Mouse (Mus musculus) kidney, embryonic 16.5 days (tissue): ENCODE data around the gene Cd200r3. TPM values are rescaled to one million over a fixed set of nuclear protein-coding genes. Genes with fewer than 3 reads are reported as not detected.

Experiments used
- ATAC-seq: fragments of 200-750 bp; cut with Nextera tagmentation; 2 replicates; pipeline ENCODE4 v1.8.0; 2017; ENCODE audit warnings: moderate TSS enrichment; ENCODE audit not compliant: low FRiP score, low TSS enrichment
- H3K27ac ChIP-seq: fragments of 300-500 bp; sonication (generic); 2 replicates; pipeline ENCODE4 v1.5.1; 2014; ENCODE audit warnings: low read length
- H3K27me3 ChIP-seq: fragments of 300-500 bp; sonication (generic); 2 replicates; pipeline ENCODE4 v1.6.1; 2014; ENCODE audit warnings: low read length, control low read depth, mixed read lengths; ENCODE audit not compliant: insufficient read depth
- H3K36me3 ChIP-seq: fragments of 300-500 bp; sonication (generic); 2 replicates; pipeline ENCODE4 v1.6.1; 2014; ENCODE audit warnings: low read length, control low read depth, mixed read lengths; ENCODE audit not compliant: insufficient read depth
- H3K4me1 ChIP-seq: fragments of 300-500 bp; sonication (generic); 2 replicates; pipeline ENCODE4 v1.6.1; 2014; ENCODE audit warnings: low read length, control low read depth, mixed read lengths; ENCODE audit not compliant: insufficient read depth
- H3K4me2 ChIP-seq: fragments of 300-500 bp; sonication (generic); replicated peaks from 2 replicates; pipeline ENCODE4 v1.6.1; 2014; ENCODE audit warnings: low read depth, low read length
- H3K4me3 ChIP-seq: fragments of 300-500 bp; sonication (generic); 2 replicates; pipeline ENCODE4 v1.5.1; 2014; ENCODE audit warnings: mild to moderate bottlenecking, low read length
- H3K9ac ChIP-seq: fragments of 300-500 bp; sonication (generic); replicated peaks from 2 replicates; pipeline ENCODE4 v1.6.1; 2014; ENCODE audit warnings: low read length
- H3K9me3 ChIP-seq: fragments of 300-500 bp; sonication (generic); 2 replicates; pipeline ENCODE4 v1.6.1; 2016; ENCODE audit warnings: low read length, control low read depth
- WGBS: fragments of 180-500 bp; shearing (Covaris S2); extraction: QIAGEN DNeasy Blood & Tissue Kit; methylation state at CpG from one replicate; pipeline ENCODE4 v1.1.7; 2014; 5-methylcytosine and 5-hydroxymethylcytosine counted together
- polyA plus RNA-seq: library from polyadenylated mRNA; unstranded; fragments of >200 nt; fragmentation: Nextera tagmentation; extraction: Ambion mirVana; gene quantifications from 2 replicates; pipeline ENCODE4 v1.2.1, GENCODE M21; 2015

Gene Cd200r3
- polyA plus RNA-seq, 1 experiment from 2014 or later, result 0.47 TPM

GRCm38 (mm10) chr16:44986029-44986428 is 42.6 kb downstream of the Cd200r3 start:
- WGBS, result 68% methylated on average over 2 of the region's 2 CpGs
- ATAC-seq, result no peak
- Histone ChIP-seq H3K36me3 (no peaks in the 10 kb centered on the region), H3K4me3 (no peak overlapping the region), H3K9me3 (no peaks in the 10 kb centered on the region), H3K9ac (no peak overlapping the region), H3K4me2 (no peak overlapping the region), H3K4me1 (no peaks in the 10 kb centered on the region), H3K27me3 (no peaks in the 10 kb centered on the region), H3K27ac (no peak overlapping the region)

DNA sequence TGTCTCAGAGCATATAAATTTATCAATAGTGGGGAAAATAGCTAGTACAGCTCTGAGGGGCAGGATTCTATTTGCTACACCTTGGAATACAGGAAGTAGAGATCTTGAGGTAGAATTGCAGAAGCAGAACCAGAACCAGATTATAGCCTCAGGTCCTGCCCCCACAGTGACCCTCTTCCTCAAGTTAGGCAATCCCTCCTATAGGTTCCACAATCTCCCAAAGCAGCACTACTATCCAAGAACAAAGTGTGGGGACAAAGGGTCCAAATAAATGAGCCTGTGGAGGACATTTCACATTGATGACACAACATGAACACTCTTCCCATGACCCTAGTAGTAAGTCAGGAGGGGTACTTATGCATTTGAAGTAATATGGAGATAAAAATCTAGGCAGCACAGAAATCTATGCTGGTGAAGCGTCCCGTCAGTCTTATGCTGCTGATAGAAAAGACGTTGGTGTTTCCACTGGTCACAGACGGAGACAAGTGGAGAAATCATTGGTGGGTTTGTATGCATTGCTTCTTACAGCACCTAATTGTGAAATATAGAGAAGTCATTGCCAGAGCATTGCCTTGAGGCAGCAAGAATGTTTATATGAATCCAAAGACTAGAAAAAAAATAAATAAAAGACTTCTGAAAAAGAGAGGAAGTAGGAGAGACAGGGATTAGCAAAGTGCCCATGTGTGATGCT is 45.3 kb downstream of the Cd200r3 start:
- Histone ChIP-seq H3K36me3 (no peaks in the 10 kb centered on the region), H3K27me3 (no peaks in the 10 kb centered on the region), H3K4me2 (no peak overlapping the region), H3K9me3 (no peaks in the 10 kb centered on the region), H3K4me1 (no peaks in the 10 kb centered on the region), H3K27ac (no peak overlapping the region), H3K9ac (no peak overlapping the region), H3K4me3 (no peak overlapping the region)
- ATAC-seq, result no peak
- 92% methylated on average over 4 of the region's 4 CpGs for WGBS

GRCm38 (mm10) chr16:44993319-44994019 is 50.0 kb downstream of the Cd200r3 start:
- Histone ChIP-seq H3K27me3 (no peaks in the 10 kb centered on the region), H3K27ac (no peak overlapping the region), H3K4me2 (no peak overlapping the region), H3K9ac (no peak overlapping the region), H3K9me3 (no peaks in the 10 kb centered on the region), H3K4me3 (no peak overlapping the region), H3K4me1 (no peaks in the 10 kb centered on the region), H3K36me3 (no peaks in the 10 kb centered on the region)
- ATAC-seq, result no peak
- 85% methylated on average over 4 of the region's 4 CpGs for WGBS

GRCm38 (mm10) chr16:44994206-44994953 is 50.9 kb downstream of the Cd200r3 start:
- no peaks in the 10 kb centered on the region for H3K36me3 ChIP-seq
- 83% methylated on average over 6 of the region's 6 CpGs for WGBS
- no peaks in the 10 kb centered on the region for H3K4me1 ChIP-seq
- no peak overlapping the region for H3K9ac ChIP-seq
- no peak overlapping the region for H3K4me3 ChIP-seq
- no peak for ATAC-seq
- H3K4me2 ChIP-seq, result no peak overlapping the region
- H3K9me3 ChIP-seq, result no peaks in the 10 kb centered on the region
- no peak overlapping the region for H3K27ac ChIP-seq
- H3K27me3 ChIP-seq, result no peaks in the 10 kb centered on the region

DNA sequence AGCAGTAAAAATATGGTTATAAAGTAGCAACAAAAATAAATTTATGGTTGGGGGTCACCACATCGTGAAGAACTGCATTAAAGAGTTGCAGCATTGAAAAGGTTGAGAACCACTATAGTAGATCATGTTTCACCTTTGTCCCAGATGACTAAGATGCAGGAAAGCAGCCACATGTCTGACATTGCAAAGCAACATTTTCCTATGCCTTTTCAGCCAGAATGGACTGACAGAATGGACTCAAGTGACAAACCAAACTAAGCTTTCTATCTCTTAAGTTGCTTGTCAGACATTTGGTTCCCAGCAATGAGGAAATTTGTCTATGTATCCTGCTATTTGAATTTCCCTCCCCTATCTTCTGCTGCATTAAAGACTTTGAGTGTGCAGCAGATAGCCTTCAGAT is 51.6 kb downstream of the Cd200r3 start:
- H3K36me3 ChIP-seq, result no peaks in the 10 kb centered on the region
- 38% methylated on average over 1 of the region's 1 CpGs for WGBS
- no peaks in the 10 kb centered on the region for H3K9me3 ChIP-seq
- H3K27me3 ChIP-seq, result no peaks in the 10 kb centered on the region
- no peaks in the 10 kb centered on the region for H3K4me1 ChIP-seq
- H3K9ac ChIP-seq, result no peak overlapping the region
- ATAC-seq, result no peak
- H3K4me3 ChIP-seq, result no peak overlapping the region
- no peak overlapping the region for H3K4me2 ChIP-seq
- no peak overlapping the region for H3K27ac ChIP-seq

GRCm38 (mm10) chr16:44996701-44997100 is 53.2 kb downstream of the Cd200r3 start:
- H3K4me2 ChIP-seq, result no peak overlapping the region
- no peak overlapping the region for H3K9ac ChIP-seq
- no peak overlapping the region for H3K27ac ChIP-seq
- H3K4me1 ChIP-seq, result no peaks in the 10 kb centered on the region
- no peaks in the 10 kb centered on the region for H3K36me3 ChIP-seq
- no peak overlapping the region for H3K4me3 ChIP-seq
- no peak for ATAC-seq
- H3K9me3 ChIP-seq, result no peaks in the 10 kb centered on the region
- 87% methylated on average over 1 of the region's 1 CpGs for WGBS
- H3K27me3 ChIP-seq, result no peaks in the 10 kb centered on the region

GRCm38 (mm10) chr16:44999537-44999936 is 56.1 kb downstream of the Cd200r3 start:
- Histone ChIP-seq H3K9ac (no peak overlapping the region), H3K9me3 (no peaks in the 10 kb centered on the region), H3K27me3 (no peaks in the 10 kb centered on the region), H3K4me1 (no peaks in the 10 kb centered on the region), H3K36me3 (no peaks in the 10 kb centered on the region), H3K4me2 (no peak overlapping the region), H3K27ac (no peak overlapping the region), H3K4me3 (no peak overlapping the region)
- 60% methylated on average over 3 of the region's 3 CpGs for WGBS
- ATAC-seq, result no peak

DNA sequence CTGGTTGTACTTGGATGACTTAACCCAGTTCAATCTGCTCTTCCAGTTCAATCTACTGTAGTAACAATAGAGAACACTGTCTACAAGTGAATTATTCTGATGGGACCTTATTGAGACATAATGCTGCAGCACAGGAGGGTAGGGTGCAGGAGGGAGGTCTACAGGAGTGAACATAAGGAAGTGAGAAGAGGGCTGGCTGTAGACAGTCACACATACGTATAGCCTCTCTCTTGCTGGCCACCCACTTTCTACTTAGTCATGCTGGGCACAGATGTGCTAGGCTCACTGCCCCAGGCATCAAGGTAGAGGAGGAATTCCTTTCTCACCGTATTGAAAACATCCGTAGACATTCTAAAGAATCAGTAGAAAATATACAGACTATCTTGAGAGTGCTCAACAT is 61.0 kb downstream of the Cd200r3 start:
- no peaks in the 10 kb centered on the region for H3K27me3 ChIP-seq
- no peaks in the 10 kb centered on the region for H3K9me3 ChIP-seq
- H3K4me2 ChIP-seq, result no peak overlapping the region
- H3K9ac ChIP-seq, result no peak overlapping the region
- 84% methylated on average over 3 of the region's 3 CpGs for WGBS
- H3K4me3 ChIP-seq, result no peak overlapping the region
- no peak overlapping the region for H3K27ac ChIP-seq
- ATAC-seq, result no peak
- H3K36me3 ChIP-seq, result no peaks in the 10 kb centered on the region
- H3K4me1 ChIP-seq, result no peaks in the 10 kb centered on the region

- WGBS, result 69% methylated on average over 3 of the region's 3 CpGs
- Histone ChIP-seq H3K9me3 (no peaks in the 10 kb centered on the region), H3K4me2 (no peak overlapping the region), H3K27ac (no peak overlapping the region), H3K9ac (no peak overlapping the region), H3K36me3 (no peaks in the 10 kb centered on the region), H3K4me1 (no peaks in the 10 kb centered on the region), H3K4me3 (no peak overlapping the region), H3K27me3 (no peaks in the 10 kb centered on the region)
- no peak for ATAC-seq
Measured at GRCm38 (mm10) chr16:45005280-45005679, 61.8 kb downstream of the Cd200r3 start.

GRCm38 (mm10) chr16:45006971-45007370 is 63.5 kb downstream of the Cd200r3 start:
- H3K4me3 ChIP-seq, result no peak overlapping the region
- no peak overlapping the region for H3K27ac ChIP-seq
- H3K9me3 ChIP-seq, result no peaks in the 10 kb centered on the region
- 33% methylated on average over 2 of the region's 2 CpGs for WGBS
- H3K9ac ChIP-seq, result no peak overlapping the region
- no peaks in the 10 kb centered on the region for H3K27me3 ChIP-seq
- no peak overlapping the region for H3K4me2 ChIP-seq
- no peaks in the 10 kb centered on the region for H3K4me1 ChIP-seq
- no peaks in the 10 kb centered on the region for H3K36me3 ChIP-seq
- ATAC-seq, result no peak
